Mouse (Mus musculus) midbrain, embryonic 12.5 days (tissue): ENCODE results near the gene Rbm28. TPM values are rescaled to one million over a fixed set of nuclear protein-coding genes. Genes with fewer than 3 reads are reported as not detected.

Experiments
- ATAC-seq: fragments of 200-750 bp; cut with Nextera tagmentation; 2 replicates; pipeline ENCODE4 v1.8.0; 2017; ENCODE audit warnings: low read depth, moderate TSS enrichment, moderate library complexity; ENCODE audit not compliant: low FRiP score
- H3K27ac ChIP-seq: fragments of 300-500 bp; sonication (generic); replicated peaks from 2 replicates; pipeline ENCODE4 v1.5.1; 2016; ENCODE audit warnings: mild to moderate bottlenecking
- H3K27me3 ChIP-seq: fragments of 300-500 bp; sonication (generic); 2 replicates; pipeline ENCODE4 v1.6.1; 2016; ENCODE audit warnings: mild to moderate bottlenecking
- H3K36me3 ChIP-seq: fragments of 300-500 bp; sonication (generic); 2 replicates; pipeline ENCODE4 v1.6.1; 2016
- H3K4me1 ChIP-seq: fragments of 300-500 bp; sonication (generic); 2 replicates; pipeline ENCODE4 v1.6.1; 2016
- H3K4me2 ChIP-seq: fragments of 300-500 bp; sonication (generic); replicated peaks from 2 replicates; pipeline ENCODE4 v1.6.1; 2016; ENCODE audit warnings: mild to moderate bottlenecking, moderate library complexity
- H3K4me3 ChIP-seq: fragments of 300-500 bp; sonication (generic); 2 replicates; pipeline ENCODE4 v1.5.1; 2016; ENCODE audit warnings: mild to moderate bottlenecking
- H3K9ac ChIP-seq: fragments of 300-500 bp; sonication (generic); replicated peaks from 2 replicates; pipeline ENCODE4 v1.6.1; 2016; ENCODE audit warnings: mild to moderate bottlenecking, moderate library complexity
- H3K9me3 ChIP-seq: fragments of 300-500 bp; sonication (generic); 2 replicates; pipeline ENCODE4 v1.6.1; 2016; ENCODE audit warnings: mild to moderate bottlenecking
- WGBS: fragments of 180-500 bp; shearing (Covaris S2); methylation state at CpG from one replicate; pipeline ENCODE4 v1.1.7; 2016; 5-methylcytosine and 5-hydroxymethylcytosine counted together
- microRNA-seq: library from miRNA; unstranded; fragments of <30 nt; microRNA quantifications from one replicate; pipeline ENCODE4, GENCODE M21; 2017
- polyA plus RNA-seq: library from polyadenylated mRNA; unstranded; fragments of >200 nt; fragmentation: Nextera tagmentation; extraction: Ambion mirVana; gene quantifications from 2 replicates; pipeline ENCODE4 v1.2.1, GENCODE M21; 2016

Gene Rbm28
- polyA plus RNA-seq, 1 experiment from 2014 or later: 59.7 TPM

DNA sequence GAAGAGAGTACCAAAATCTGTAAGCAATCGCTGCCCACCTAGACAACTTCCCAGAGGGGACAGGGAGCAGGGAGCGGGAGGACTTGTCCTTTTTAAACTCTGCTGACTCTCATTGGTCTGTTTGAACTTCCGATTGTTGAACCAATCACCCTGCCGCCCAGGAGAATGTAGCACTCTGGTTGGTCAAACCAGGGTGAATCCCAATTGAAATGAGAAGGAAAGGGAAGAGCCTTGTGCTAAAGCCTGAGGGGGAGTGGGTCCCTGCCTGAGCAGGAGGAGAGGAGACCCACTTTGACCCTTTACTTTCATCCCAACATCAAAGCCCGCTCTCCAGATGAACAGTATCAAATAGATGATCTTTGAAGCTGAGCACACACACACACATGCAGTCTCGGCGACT lies 80.4 kb downstream of the Rbm28 start:
- Histone ChIP-seq H3K4me3 (no peak overlapping the region), H3K27ac (no peak overlapping the region), H3K4me1 (no peaks in the 10 kb centered on the region), H3K36me3 (no peaks in the 10 kb centered on the region), H3K9me3 (no peaks in the 10 kb centered on the region), H3K4me2 (no peak overlapping the region), H3K9ac (no peak overlapping the region), H3K27me3 (no peaks in the 10 kb centered on the region)
- WGBS: 59% methylated on average over 7 of the region's 7 CpGs
- no peak for ATAC-seq

DNA sequence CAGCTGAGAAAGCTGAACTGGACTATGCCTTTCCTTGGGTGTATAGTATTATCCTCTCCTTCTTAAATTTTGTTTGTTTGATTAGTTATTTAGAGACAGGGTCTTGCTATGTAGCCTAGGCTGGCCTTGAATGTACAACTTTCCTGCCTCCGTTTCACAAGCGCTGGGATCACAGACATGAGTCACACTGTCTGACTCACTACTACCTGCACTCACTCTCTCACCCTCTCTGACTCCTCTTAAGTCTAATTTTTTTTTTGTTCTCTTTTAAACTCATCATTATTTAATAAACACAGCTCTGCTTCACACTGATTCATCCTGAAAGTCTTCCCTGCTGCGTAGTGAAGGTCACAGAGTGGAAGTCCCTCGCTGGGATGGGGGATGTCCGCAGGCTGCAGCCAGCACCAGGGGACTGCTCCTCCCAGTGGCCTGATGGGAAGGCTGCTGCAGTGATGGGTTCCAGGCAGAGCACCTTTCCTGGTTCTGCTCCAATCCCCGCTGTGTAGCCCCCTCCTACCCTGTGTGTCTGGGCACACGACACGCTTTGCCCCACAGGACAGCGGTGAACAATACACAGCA lies 81.9 kb downstream of the Rbm28 start:
- Histone ChIP-seq H3K27ac (no peak overlapping the region), H3K4me2 (no peak overlapping the region), H3K9ac (no peak overlapping the region), H3K36me3 (no peaks in the 10 kb centered on the region), H3K4me3 (no peak overlapping the region), H3K27me3 (no peaks in the 10 kb centered on the region), H3K9me3 (no peaks in the 10 kb centered on the region), H3K4me1 (no peaks in the 10 kb centered on the region)
- WGBS: 47% methylated on average over 9 of the region's 9 CpGs
- ATAC-seq: no peak

DNA sequence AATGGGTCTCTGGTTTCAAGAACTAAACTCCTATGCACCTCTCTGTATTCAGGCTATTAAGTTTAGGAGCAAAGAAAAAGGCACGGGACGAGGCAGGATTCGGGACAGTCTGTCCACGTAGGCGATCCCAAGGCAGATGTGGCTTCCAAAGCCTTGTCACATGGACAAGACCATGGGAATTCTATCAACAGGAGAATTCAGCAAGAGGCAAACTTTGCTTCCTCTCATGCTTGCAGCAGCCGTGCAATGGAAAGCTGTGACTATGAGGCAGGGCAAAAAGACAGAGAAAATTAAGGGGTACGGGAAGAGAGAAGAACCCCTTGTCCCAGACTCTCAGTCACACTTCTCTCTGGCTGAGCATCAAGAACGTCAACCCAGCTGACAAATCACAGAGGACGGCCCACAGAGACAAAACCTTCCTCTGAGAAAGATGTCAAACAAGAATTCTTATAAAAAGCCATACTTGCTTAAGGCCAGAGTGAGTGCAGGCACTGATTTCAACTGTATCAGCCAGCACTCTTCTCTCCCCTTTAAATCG lies 82.9 kb downstream of the Rbm28 start:
- Histone ChIP-seq H3K27me3 (no peaks in the 10 kb centered on the region), H3K9ac (no peak overlapping the region), H3K4me2 (no peak overlapping the region), H3K27ac (no peak overlapping the region), H3K4me3 (no peak overlapping the region), H3K36me3 (no peaks in the 10 kb centered on the region), H3K9me3 (no peaks in the 10 kb centered on the region), H3K4me1 (no peaks in the 10 kb centered on the region)
- 85% methylated on average over 10 of the region's 10 CpGs for WGBS
- no peak for ATAC-seq

DNA sequence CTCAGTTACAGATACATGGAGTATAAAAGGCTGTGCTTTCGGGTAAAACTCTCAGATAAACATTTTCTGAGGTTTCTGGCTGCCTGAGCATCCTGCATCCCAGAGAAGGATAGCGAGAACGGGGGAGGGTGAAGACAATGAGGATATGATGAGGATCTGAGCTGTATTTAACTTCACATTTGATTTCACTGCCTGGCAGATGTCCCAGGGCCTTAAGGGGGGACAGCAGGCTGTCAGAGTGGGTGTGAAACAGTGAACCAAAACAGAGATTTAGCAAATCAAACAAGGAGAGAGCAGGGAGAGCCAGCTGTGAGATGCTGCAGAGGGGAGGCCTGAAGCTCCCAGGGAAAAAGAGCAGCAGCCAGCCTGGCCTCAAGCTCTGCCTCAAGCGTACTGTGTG lies 85.5 kb downstream of the Rbm28 start:
- 68% methylated on average over 4 of the region's 4 CpGs for WGBS
- Histone ChIP-seq H3K4me3 (no peak overlapping the region), H3K27ac (no peak overlapping the region)

DNA sequence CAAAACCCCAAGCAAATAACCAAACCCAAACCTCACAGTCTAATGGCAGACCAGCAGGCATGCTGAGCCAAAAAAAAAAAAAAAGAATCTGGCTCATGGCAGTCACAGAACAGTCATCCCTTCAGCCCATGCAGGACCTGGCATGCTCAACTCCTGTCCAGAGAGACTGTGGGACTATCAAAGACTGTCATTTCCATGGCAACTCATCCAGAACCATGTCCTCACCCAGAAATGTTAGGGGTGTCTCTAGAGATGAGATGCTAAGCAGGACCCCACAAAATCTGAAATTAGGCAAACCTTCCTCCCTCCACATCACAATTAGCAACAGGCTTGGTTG lies 90.7 kb downstream of the Rbm28 start:
- H3K4me1 ChIP-seq: no peaks in the 10 kb centered on the region
- no peak for ATAC-seq
- H3K27me3 ChIP-seq: no peaks in the 10 kb centered on the region
- no peak overlapping the region for H3K27ac ChIP-seq
- H3K9ac ChIP-seq: no peak overlapping the region
- H3K4me2 ChIP-seq: no peak overlapping the region
- H3K9me3 ChIP-seq: no peaks in the 10 kb centered on the region
- H3K4me3 ChIP-seq: no peak overlapping the region
- H3K36me3 ChIP-seq: no peaks in the 10 kb centered on the region

More for the DNA sequence above, 85.5 kb downstream of the Rbm28 start:
- ATAC-seq: no peak
- Histone ChIP-seq H3K4me2 (no peak overlapping the region), H3K9ac (no peak overlapping the region), H3K36me3 (no peaks in the 10 kb centered on the region), H3K4me1 (no peaks in the 10 kb centered on the region), H3K9me3 (no peaks in the 10 kb centered on the region), H3K27me3 (no peaks in the 10 kb centered on the region)

Small RNAs within 50 kb of the gene (microRNA-seq; reads per million reads assigned to microRNA genes)
- gene Gm24303: not detected

Other genes starting within 250 kb of the Rbm28 start
- not detected in 2 replicates for gene Lep, start 104.8 kb downstream of the Rbm28 start, polyA plus RNA-seq
- gene Prrt4, start 14.6 kb upstream of the Rbm28 start, polyA plus RNA-seq: 1.3 and 1.6 TPM in 2 replicates
- 50.2 and 51.6 TPM in 2 replicates for gene Impdh1, start 51.4 kb upstream of the Rbm28 start, polyA plus RNA-seq
- 29.7 and 31.0 TPM in 2 replicates for gene Hilpda, start 107.5 kb upstream of the Rbm28 start, polyA plus RNA-seq
- 0.60 and 1.2 TPM in 2 replicates for gene Fam71f2, start 114.6 kb upstream of the Rbm28 start, polyA plus RNA-seq
- gene Fam71f1, start 154.1 kb upstream of the Rbm28 start, polyA plus RNA-seq: not detected in 2 replicates
- gene Calu, start 183.1 kb upstream of the Rbm28 start, polyA plus RNA-seq: 204 and 225 TPM in 2 replicates
- gene Opn1sw, start 223.5 kb upstream of the Rbm28 start, polyA plus RNA-seq: 0.13 and 0.35 TPM in 2 replicates
- 27.2 and 32.9 TPM in 2 replicates for gene Ccdc136, start 231.3 kb upstream of the Rbm28 start, polyA plus RNA-seq